Mouse (Mus musculus): ENCODE results near the gene Sdr42e1. TPM values are rescaled to one million over a fixed set of nuclear protein-coding genes. Genes with fewer than 3 reads are reported as not detected.

Gene Sdr42e1
- 2.5 and 4.7 TPM in 2 replicates for polyA plus RNA-seq (2014; fragmentation: Nextera tagmentation; extraction: Ambion mirVana)

- Histone ChIP-seq H3K36me3 (ENCODE audit: control insufficient read depth, insufficient read depth, low read length) (no peaks in the 10 kb centered on the region), H3K27ac (replicated peaks; ENCODE audit: low read depth, low read length) (no peak within 1 kb of the TSS), H3K4me3 (ENCODE audit: low read depth, low read length) (peak within 1 kb of the TSS; percentile 46), H3K4me1 (ENCODE audit: control insufficient read depth, insufficient read depth, low read length) (no peaks in the 10 kb centered on the region), H3K9ac (ENCODE audit: low read depth, low read length) (peak within 1 kb of the TSS; percentile 63), H3K4me2 (ENCODE audit: low read depth, low read length) (peak within 1 kb of the TSS; percentile 65), H3K27me3 (replicated peaks; ENCODE audit: control insufficient read depth, insufficient read depth, low read length) (no peaks in the 10 kb centered on the region; the same call in 1 of the 2 replicates), H3K9me3 (ENCODE audit: control insufficient read depth, low read length) (no peaks in the 10 kb centered on the region)
- ATAC-seq (ENCODE audit: low read depth) (no peak), DNase-seq (ENCODE audit: low spot score) (peak; percentile 69)
- WGBS, result 13% methylated on average over 17 of the region's 17 CpGs
Observed at GRCm38 (mm10) chr8:117673430-117673830, at the start of gene Sdr42e1. Sdr42e1 (minus strand) TSS chr8:117673689.

GRCm38 (mm10) chr8:117718152-117718860 lies 44.8 kb upstream of the Sdr42e1 start:
- Histone ChIP-seq H3K27me3 (replicated peaks; ENCODE audit: control insufficient read depth, insufficient read depth, low read length) (no peaks in the 10 kb centered on the region), H3K9ac (ENCODE audit: low read depth, low read length) (no peak overlapping the region), H3K4me1 (ENCODE audit: control insufficient read depth, insufficient read depth, low read length) (no peaks in the 10 kb centered on the region), H3K4me3 (ENCODE audit: low read depth, low read length) (no peak overlapping the region), H3K27ac (replicated peaks; ENCODE audit: low read depth, low read length) (no peak overlapping the region), H3K9me3 (ENCODE audit: control insufficient read depth, low read length) (peaks cover 4% of the 10 kb centered on the region; the same call in 1 of the 2 replicates), H3K4me2 (ENCODE audit: low read depth, low read length) (no peak overlapping the region), H3K36me3 (ENCODE audit: control insufficient read depth, insufficient read depth, low read length) (no peaks in the 10 kb centered on the region)
- WGBS, result 67% methylated on average over 14 of the region's 14 CpGs
- DNase-seq (ENCODE audit: low spot score) (peak; percentile 65), ATAC-seq (ENCODE audit: low read depth) (peak; percentile 72)

GRCm38 (mm10) chr8:117715896-117716295 lies 42.4 kb upstream of the Sdr42e1 start:
- Histone ChIP-seq H3K9me3 (ENCODE audit: control insufficient read depth, low read length) (no peaks in the 10 kb centered on the region), H3K9ac (ENCODE audit: low read depth, low read length) (no peak overlapping the region), H3K36me3 (ENCODE audit: control insufficient read depth, insufficient read depth, low read length) (no peaks in the 10 kb centered on the region), H3K4me1 (ENCODE audit: control insufficient read depth, insufficient read depth, low read length) (no peaks in the 10 kb centered on the region), H3K4me3 (ENCODE audit: low read depth, low read length) (no peak overlapping the region), H3K4me2 (ENCODE audit: low read depth, low read length) (no peak overlapping the region), H3K27ac (replicated peaks; ENCODE audit: low read depth, low read length) (no peak overlapping the region), H3K27me3 (replicated peaks; ENCODE audit: control insufficient read depth, insufficient read depth, low read length) (no peaks in the 10 kb centered on the region)
- WGBS, result 74% methylated on average over 5 of the region's 5 CpGs
- DNase-seq (ENCODE audit: low spot score), result no peak
- no peak for ATAC-seq (ENCODE audit: low read depth)

- WGBS, result 85% methylated on average over 5 of the region's 5 CpGs
- Histone ChIP-seq H3K4me2 (ENCODE audit: low read depth, low read length) (no peak overlapping the region), H3K36me3 (ENCODE audit: control insufficient read depth, insufficient read depth, low read length) (no peaks in the 10 kb centered on the region), H3K4me1 (ENCODE audit: control insufficient read depth, insufficient read depth, low read length) (no peaks in the 10 kb centered on the region), H3K9me3 (ENCODE audit: control insufficient read depth, low read length) (no peaks in the 10 kb centered on the region), H3K9ac (ENCODE audit: low read depth, low read length) (no peak overlapping the region), H3K4me3 (ENCODE audit: low read depth, low read length) (no peak overlapping the region), H3K27me3 (replicated peaks; ENCODE audit: control insufficient read depth, insufficient read depth, low read length) (no peaks in the 10 kb centered on the region), H3K27ac (replicated peaks; ENCODE audit: low read depth, low read length) (no peak overlapping the region)
- no peak for ATAC-seq (ENCODE audit: low read depth)
- no peak for DNase-seq (ENCODE audit: low spot score)
Observed at GRCm38 (mm10) chr8:117714604-117715003, 41.1 kb upstream of the Sdr42e1 start.

GRCm38 (mm10) chr8:117712226-117712625 lies 38.7 kb upstream of the Sdr42e1 start:
- H3K9ac ChIP-seq (ENCODE audit: low read depth, low read length), result no peak overlapping the region
- H3K4me2 ChIP-seq (ENCODE audit: low read depth, low read length), result no peak overlapping the region
- H3K4me3 ChIP-seq (ENCODE audit: low read depth, low read length), result no peak overlapping the region
- H3K27me3 ChIP-seq (replicated peaks; ENCODE audit: control insufficient read depth, insufficient read depth, low read length), result no peaks in the 10 kb centered on the region
- no peak overlapping the region for H3K27ac ChIP-seq (replicated peaks; ENCODE audit: low read depth, low read length)
- peak; percentile 54 for DNase-seq (ENCODE audit: low spot score)
- no peaks in the 10 kb centered on the region for H3K4me1 ChIP-seq (ENCODE audit: control insufficient read depth, insufficient read depth, low read length)
- peak; percentile 47; the same call in 1 of the 2 replicates for ATAC-seq (ENCODE audit: low read depth)
- 20% methylated on average over 5 of the region's 5 CpGs for WGBS
- no peaks in the 10 kb centered on the region for H3K36me3 ChIP-seq (ENCODE audit: control insufficient read depth, insufficient read depth, low read length)
- no peaks in the 10 kb centered on the region for H3K9me3 ChIP-seq (ENCODE audit: control insufficient read depth, low read length)

GRCm38 (mm10) chr8:117706141-117706540 lies 32.7 kb upstream of the Sdr42e1 start:
- WGBS, result 88% methylated on average over 4 of the region's 4 CpGs
- H3K9me3 ChIP-seq (ENCODE audit: control insufficient read depth, low read length), result no peaks in the 10 kb centered on the region
- no peak overlapping the region for H3K4me3 ChIP-seq (ENCODE audit: low read depth, low read length)
- DNase-seq (ENCODE audit: low spot score), result no peak
- H3K27me3 ChIP-seq (replicated peaks; ENCODE audit: control insufficient read depth, insufficient read depth, low read length), result no peaks in the 10 kb centered on the region
- no peak overlapping the region for H3K4me2 ChIP-seq (ENCODE audit: low read depth, low read length)
- no peak for ATAC-seq (ENCODE audit: low read depth)
- no peak overlapping the region for H3K9ac ChIP-seq (ENCODE audit: low read depth, low read length)
- H3K27ac ChIP-seq (replicated peaks; ENCODE audit: low read depth, low read length), result no peak overlapping the region
- no peaks in the 10 kb centered on the region for H3K4me1 ChIP-seq (ENCODE audit: control insufficient read depth, insufficient read depth, low read length)
- H3K36me3 ChIP-seq (ENCODE audit: control insufficient read depth, insufficient read depth, low read length), result no peaks in the 10 kb centered on the region

GRCm38 (mm10) chr8:117702701-117703100 lies 29.2 kb upstream of the Sdr42e1 start:
- ATAC-seq (ENCODE audit: low read depth) (no peak), DNase-seq (ENCODE audit: low spot score) (peak; percentile 71)
- H3K36me3 ChIP-seq (ENCODE audit: control insufficient read depth, insufficient read depth, low read length), result no peaks in the 10 kb centered on the region
- no peak overlapping the region for H3K9ac ChIP-seq (ENCODE audit: low read depth, low read length)
- H3K27ac ChIP-seq (replicated peaks; ENCODE audit: low read depth, low read length), result no peak overlapping the region
- H3K4me1 ChIP-seq (ENCODE audit: control insufficient read depth, insufficient read depth, low read length), result no peaks in the 10 kb centered on the region
- H3K9me3 ChIP-seq (ENCODE audit: control insufficient read depth, low read length), result no peaks in the 10 kb centered on the region
- H3K4me3 ChIP-seq (ENCODE audit: low read depth, low read length), result no peak overlapping the region
- 55% methylated on average over 10 of the region's 10 CpGs for WGBS
- no peak overlapping the region for H3K4me2 ChIP-seq (ENCODE audit: low read depth, low read length)
- H3K27me3 ChIP-seq (replicated peaks; ENCODE audit: control insufficient read depth, insufficient read depth, low read length), result no peaks in the 10 kb centered on the region

GRCm38 (mm10) chr8:117701859-117702258 lies 28.4 kb upstream of the Sdr42e1 start, which contains the start of gene Hsd17b2:
Hsd17b2 (plus strand) TSS chr8:117701904.
- Histone ChIP-seq H3K36me3 (ENCODE audit: control insufficient read depth, insufficient read depth, low read length) (no peaks in the 10 kb centered on the region), H3K4me3 (ENCODE audit: low read depth, low read length) (no peak within 1 kb of the TSS), H3K4me2 (ENCODE audit: low read depth, low read length) (no peak within 1 kb of the TSS), H3K4me1 (ENCODE audit: control insufficient read depth, insufficient read depth, low read length) (no peaks in the 10 kb centered on the region), H3K27me3 (replicated peaks; ENCODE audit: control insufficient read depth, insufficient read depth, low read length) (no peaks in the 10 kb centered on the region), H3K27ac (replicated peaks; ENCODE audit: low read depth, low read length) (no peak within 1 kb of the TSS), H3K9me3 (ENCODE audit: control insufficient read depth, low read length) (no peaks in the 10 kb centered on the region), H3K9ac (ENCODE audit: low read depth, low read length) (no peak within 1 kb of the TSS)
- ATAC-seq (ENCODE audit: low read depth) (no peak), DNase-seq (ENCODE audit: low spot score) (no peak)
- WGBS, result 30% methylated on average over 10 of the region's 13 CpGs

- no peak overlapping the region for H3K4me3 ChIP-seq (ENCODE audit: low read depth, low read length)
- ATAC-seq (ENCODE audit: low read depth), result no peak
Observed at GRCm38 (mm10) chr8:117701246-117701645, 27.8 kb upstream of the Sdr42e1 start.

More at GRCm38 (mm10) chr8:117701246-117701645, 27.8 kb upstream of the Sdr42e1 start:
- Histone ChIP-seq H3K9ac (ENCODE audit: low read depth, low read length) (no peak overlapping the region), H3K36me3 (ENCODE audit: control insufficient read depth, insufficient read depth, low read length) (no peaks in the 10 kb centered on the region), H3K9me3 (ENCODE audit: control insufficient read depth, low read length) (no peaks in the 10 kb centered on the region), H3K27ac (replicated peaks; ENCODE audit: low read depth, low read length) (no peak overlapping the region), H3K27me3 (replicated peaks; ENCODE audit: control insufficient read depth, insufficient read depth, low read length) (no peaks in the 10 kb centered on the region), H3K4me1 (ENCODE audit: control insufficient read depth, insufficient read depth, low read length) (no peaks in the 10 kb centered on the region), H3K4me2 (ENCODE audit: low read depth, low read length) (no peak overlapping the region)
- DNase-seq (ENCODE audit: low spot score), result no peak
- 85% methylated on average over 8 of the region's 8 CpGs for WGBS
